Mouse (Mus musculus): Measurements from ENCODE around the gene Rd3. TPM values are rescaled to one million over a fixed set of nuclear protein-coding genes. Genes with fewer than 3 reads are reported as not detected.

Gene Rd3
- polyA plus RNA-seq, 3 experiments from 2014 or later, result 0.51 to 0.95 (median 0.88) TPM

GRCm38 (mm10) chr1:191963948-191964772, 13.0 kb upstream of the Rd3 start:
- peak; percentile 47 for ATAC-seq

- ATAC-seq, result peak; percentile 91
These were observed 12.2 kb upstream of the Rd3 start for GRCm38 (mm10) chr1:191964773-191965481.

- no peak for ATAC-seq
These were observed 7.2 kb upstream of the Rd3 start for GRCm38 (mm10) chr1:191969939-191970338.

- no peak for ATAC-seq
These were observed 2.4 kb upstream of the Rd3 start for GRCm38 (mm10) chr1:191974509-191975405.

GRCm38 (mm10) chr1:191981426-191982102, 4.4 kb downstream of the Rd3 start:
- ATAC-seq, result no peak

- ATAC-seq, result no peak
These were observed 9.7 kb downstream of the Rd3 start for GRCm38 (mm10) chr1:191986674-191987480.

GRCm38 (mm10) chr1:191987481-191987769, 10.3 kb downstream of the Rd3 start:
- ATAC-seq, result no peak

- ATAC-seq, result no peak
These were observed 11.5 kb downstream of the Rd3 start for GRCm38 (mm10) chr1:191988646-191989045.

- ATAC-seq, result no peak
These were observed 11.9 kb downstream of the Rd3 start for GRCm38 (mm10) chr1:191989060-191989459.

GRCm38 (mm10) chr1:191989994-191990393, 12.8 kb downstream of the Rd3 start:
- peak; percentile 100 for ATAC-seq

GRCm38 (mm10) chr1:191992040-191992780, 15.0 kb downstream of the Rd3 start:
- ATAC-seq, result no peak

- no peak for ATAC-seq
These were observed 17.3 kb downstream of the Rd3 start for GRCm38 (mm10) chr1:191994476-191994875.

GRCm38 (mm10) chr1:191995488-191995887, 18.3 kb downstream of the Rd3 start:
- peak; percentile 32 for ATAC-seq

GRCm38 (mm10) chr1:191995916-191996315, 18.7 kb downstream of the Rd3 start:
- no peak for ATAC-seq

- no peak for ATAC-seq
These were observed 19.5 kb downstream of the Rd3 start for GRCm38 (mm10) chr1:191996621-191997185.

- ATAC-seq, result no peak
These were observed 21.9 kb downstream of the Rd3 start for GRCm38 (mm10) chr1:191999022-191999421.

Data from inflammation-experienced regulatory T-cells, adult 6 months (primary cell).